Mouse (Mus musculus): ENCODE results near the gene Nrarp. TPM values are rescaled to one million over a fixed set of nuclear protein-coding genes. Genes with fewer than 3 reads are reported as not detected.
A peak's percentile ranks its signal among the peaks of the same experiment; 100 is the strongest.

Gene Nrarp
- polyA plus RNA-seq (2014; fragmentation: Nextera tagmentation; extraction: Ambion mirVana), result 60.3 and 63.9 TPM in 2 replicates

GRCm38 (mm10) chr2:25180478-25180903 is at the start of gene Nrarp:
Nrarp (plus strand) TSS chr2:25180758.
- H3K27me3 ChIP-seq (ENCODE audit: control insufficient read depth, insufficient read depth, low read length), result no peaks in the 10 kb centered on the region
- no peaks in the 10 kb centered on the region for H3K9me3 ChIP-seq (ENCODE audit: control insufficient read depth, low read length)
- peaks cover 6% of the 10 kb centered on the region; the same call in 1 of the 2 replicates for H3K36me3 ChIP-seq (ENCODE audit: control insufficient read depth, insufficient read depth, low read length)
- peak within 1 kb of the TSS; percentile 95 for H3K27ac ChIP-seq (ENCODE audit: low read depth, low read length)
- DNase-seq (ENCODE audit: low spot score, missing footprints) (peak; percentile 99), ATAC-seq (ENCODE audit: low FRiP score) (peak; percentile 90)
- H3K4me2 ChIP-seq, result peak within 1 kb of the TSS; percentile 74
- peak within 1 kb of the TSS; percentile 91 for H3K9ac ChIP-seq (ENCODE audit: low read length)
- WGBS, result under 1% methylated on average over 33 of the region's 35 CpGs
- peaks cover 70% of the 10 kb centered on the region for H3K4me1 ChIP-seq (ENCODE audit: control insufficient read depth, insufficient read depth, low read length)
- peak within 1 kb of the TSS; percentile 87 for H3K4me3 ChIP-seq (ENCODE audit: low read depth, low read length)

GRCm38 (mm10) chr2:25131601-25132000 is 49.0 kb upstream of the Nrarp start:
- Histone ChIP-seq H3K4me3 (ENCODE audit: low read depth, low read length) (no peak overlapping the region), H3K9me3 (ENCODE audit: control insufficient read depth, low read length) (no peaks in the 10 kb centered on the region), H3K4me2 (no peak overlapping the region), H3K27me3 (ENCODE audit: control insufficient read depth, insufficient read depth, low read length) (peaks cover 2% of the 10 kb centered on the region; the same call in 1 of the 2 replicates), H3K4me1 (ENCODE audit: control insufficient read depth, insufficient read depth, low read length) (peaks cover 30% of the 10 kb centered on the region), H3K36me3 (ENCODE audit: control insufficient read depth, insufficient read depth, low read length) (no peaks in the 10 kb centered on the region), H3K9ac (ENCODE audit: low read length) (no peak overlapping the region), H3K27ac (ENCODE audit: low read depth, low read length) (no peak overlapping the region)
- DNase-seq (ENCODE audit: low spot score, missing footprints), result no peak
- 82% methylated on average over 9 of the region's 9 CpGs for WGBS
- no peak for ATAC-seq (ENCODE audit: low FRiP score)

GRCm38 (mm10) chr2:25137832-25138231 is 42.7 kb upstream of the Nrarp start:
- no peak overlapping the region for H3K9ac ChIP-seq (ENCODE audit: low read length)
- H3K4me2 ChIP-seq, result no peak overlapping the region
- no peaks in the 10 kb centered on the region for H3K36me3 ChIP-seq (ENCODE audit: control insufficient read depth, insufficient read depth, low read length)
- no peak overlapping the region for H3K27ac ChIP-seq (ENCODE audit: low read depth, low read length)
- no peak overlapping the region for H3K4me3 ChIP-seq (ENCODE audit: low read depth, low read length)
- no peaks in the 10 kb centered on the region for H3K4me1 ChIP-seq (ENCODE audit: control insufficient read depth, insufficient read depth, low read length)
- WGBS, result 78% methylated on average over 6 of the region's 6 CpGs
- 0 out of 2 replicates have a peak, but pooled peaks cover 3% of the 10 kb centered on the region for H3K9me3 ChIP-seq (ENCODE audit: control insufficient read depth, low read length)
- ATAC-seq (ENCODE audit: low FRiP score) (no peak), DNase-seq (ENCODE audit: low spot score, missing footprints) (no peak)
- H3K27me3 ChIP-seq (ENCODE audit: control insufficient read depth, insufficient read depth, low read length), result no peaks in the 10 kb centered on the region

GRCm38 (mm10) chr2:25141185-25141584 is 39.4 kb upstream of the Nrarp start:
- Histone ChIP-seq H3K36me3 (ENCODE audit: control insufficient read depth, insufficient read depth, low read length) (no peaks in the 10 kb centered on the region), H3K4me2 (no peak overlapping the region), H3K4me3 (ENCODE audit: low read depth, low read length) (no peak overlapping the region), H3K27ac (ENCODE audit: low read depth, low read length) (no peak overlapping the region), H3K27me3 (ENCODE audit: control insufficient read depth, insufficient read depth, low read length) (no peaks in the 10 kb centered on the region), H3K4me1 (ENCODE audit: control insufficient read depth, insufficient read depth, low read length) (no peaks in the 10 kb centered on the region), H3K9me3 (ENCODE audit: control insufficient read depth, low read length) (0 out of 2 replicates have a peak, but pooled peaks cover 3% of the 10 kb centered on the region), H3K9ac (ENCODE audit: low read length) (no peak overlapping the region)
- DNase-seq (ENCODE audit: low spot score, missing footprints) (no peak), ATAC-seq (ENCODE audit: low FRiP score) (no peak)
- WGBS, result 77% methylated on average over 4 of the region's 4 CpGs

- ATAC-seq (ENCODE audit: low FRiP score) (no peak), DNase-seq (ENCODE audit: low spot score, missing footprints) (no peak)
- Histone ChIP-seq H3K36me3 (ENCODE audit: control insufficient read depth, insufficient read depth, low read length) (no peaks in the 10 kb centered on the region), H3K4me2 (no peak overlapping the region), H3K27me3 (ENCODE audit: control insufficient read depth, insufficient read depth, low read length) (no peaks in the 10 kb centered on the region), H3K9ac (ENCODE audit: low read length) (no peak overlapping the region), H3K9me3 (ENCODE audit: control insufficient read depth, low read length) (0 out of 2 replicates have a peak, but pooled peaks cover 3% of the 10 kb centered on the region), H3K27ac (ENCODE audit: low read depth, low read length) (no peak overlapping the region), H3K4me1 (ENCODE audit: control insufficient read depth, insufficient read depth, low read length) (no peaks in the 10 kb centered on the region), H3K4me3 (ENCODE audit: low read depth, low read length) (no peak overlapping the region)
- 83% methylated on average over 5 of the region's 5 CpGs for WGBS
Measured at GRCm38 (mm10) chr2:25141921-25142320, 38.6 kb upstream of the Nrarp start.

- ATAC-seq (ENCODE audit: low FRiP score) (no peak), DNase-seq (ENCODE audit: low spot score, missing footprints) (no peak)
- Histone ChIP-seq H3K27me3 (ENCODE audit: control insufficient read depth, insufficient read depth, low read length) (no peaks in the 10 kb centered on the region), H3K27ac (ENCODE audit: low read depth, low read length) (no peak overlapping the region), H3K4me3 (ENCODE audit: low read depth, low read length) (no peak overlapping the region), H3K4me1 (ENCODE audit: control insufficient read depth, insufficient read depth, low read length) (no peaks in the 10 kb centered on the region), H3K9ac (ENCODE audit: low read length) (no peak overlapping the region), H3K4me2 (no peak overlapping the region), H3K9me3 (ENCODE audit: control insufficient read depth, low read length) (0 out of 2 replicates have a peak, but pooled peaks cover 3% of the 10 kb centered on the region), H3K36me3 (ENCODE audit: control insufficient read depth, insufficient read depth, low read length) (no peaks in the 10 kb centered on the region)
- WGBS, result 86% methylated on average over 6 of the region's 6 CpGs
Measured at GRCm38 (mm10) chr2:25145346-25145745, 35.2 kb upstream of the Nrarp start.

GRCm38 (mm10) chr2:25147398-25147797 is 33.2 kb upstream of the Nrarp start:
- ATAC-seq (ENCODE audit: low FRiP score) (no peak), DNase-seq (ENCODE audit: low spot score, missing footprints) (no peak)
- H3K27me3 ChIP-seq (ENCODE audit: control insufficient read depth, insufficient read depth, low read length), result no peaks in the 10 kb centered on the region
- no peaks in the 10 kb centered on the region for H3K36me3 ChIP-seq (ENCODE audit: control insufficient read depth, insufficient read depth, low read length)
- no peak overlapping the region for H3K4me2 ChIP-seq
- no peak overlapping the region for H3K9ac ChIP-seq (ENCODE audit: low read length)
- no peak overlapping the region for H3K27ac ChIP-seq (ENCODE audit: low read depth, low read length)
- H3K9me3 ChIP-seq (ENCODE audit: control insufficient read depth, low read length), result no peaks in the 10 kb centered on the region
- H3K4me1 ChIP-seq (ENCODE audit: control insufficient read depth, insufficient read depth, low read length), result no peaks in the 10 kb centered on the region
- WGBS, result 91% methylated on average over 5 of the region's 5 CpGs
- no peak overlapping the region for H3K4me3 ChIP-seq (ENCODE audit: low read depth, low read length)

- ATAC-seq (ENCODE audit: low FRiP score), result no peak
- WGBS, result 87% methylated on average over 5 of the region's 5 CpGs
Measured at GRCm38 (mm10) chr2:25147892-25148291, 32.7 kb upstream of the Nrarp start.

GRCm38 (mm10) chr2:25149643-25150042 is 30.9 kb upstream of the Nrarp start:
- ATAC-seq (ENCODE audit: low FRiP score), result no peak
- 80% methylated on average over 2 of the region's 2 CpGs for WGBS

More at GRCm38 (mm10) chr2:25147892-25148291, 32.7 kb upstream of the Nrarp start:
- DNase-seq (ENCODE audit: low spot score, missing footprints), result no peak
- H3K4me2 ChIP-seq, result no peak overlapping the region
- H3K36me3 ChIP-seq (ENCODE audit: control insufficient read depth, insufficient read depth, low read length), result no peaks in the 10 kb centered on the region
- H3K27ac ChIP-seq (ENCODE audit: low read depth, low read length), result no peak overlapping the region
- no peak overlapping the region for H3K4me3 ChIP-seq (ENCODE audit: low read depth, low read length)
- no peaks in the 10 kb centered on the region for H3K9me3 ChIP-seq (ENCODE audit: control insufficient read depth, low read length)
- H3K27me3 ChIP-seq (ENCODE audit: control insufficient read depth, insufficient read depth, low read length), result no peaks in the 10 kb centered on the region
- H3K9ac ChIP-seq (ENCODE audit: low read length), result no peak overlapping the region
- H3K4me1 ChIP-seq (ENCODE audit: control insufficient read depth, insufficient read depth, low read length), result no peaks in the 10 kb centered on the region

More at GRCm38 (mm10) chr2:25149643-25150042, 30.9 kb upstream of the Nrarp start:
- H3K9ac ChIP-seq (ENCODE audit: low read length), result no peak overlapping the region
- H3K9me3 ChIP-seq (ENCODE audit: control insufficient read depth, low read length), result no peaks in the 10 kb centered on the region
- no peaks in the 10 kb centered on the region for H3K27me3 ChIP-seq (ENCODE audit: control insufficient read depth, insufficient read depth, low read length)
- no peak overlapping the region for H3K4me3 ChIP-seq (ENCODE audit: low read depth, low read length)
- H3K27ac ChIP-seq (ENCODE audit: low read depth, low read length), result no peak overlapping the region
- no peak for DNase-seq (ENCODE audit: low spot score, missing footprints)
- H3K4me1 ChIP-seq (ENCODE audit: control insufficient read depth, insufficient read depth, low read length), result no peaks in the 10 kb centered on the region
- no peak overlapping the region for H3K4me2 ChIP-seq
- no peaks in the 10 kb centered on the region for H3K36me3 ChIP-seq (ENCODE audit: control insufficient read depth, insufficient read depth, low read length)
